Mouse (Mus musculus): ENCODE measurements around the gene Spg7.
"Not testable (repeated sequence)": the region's sequence is repeated elsewhere in the genome, so short reads cannot be mapped to it uniquely, and the experiment has no call there.

Gene Spg7

DNA sequence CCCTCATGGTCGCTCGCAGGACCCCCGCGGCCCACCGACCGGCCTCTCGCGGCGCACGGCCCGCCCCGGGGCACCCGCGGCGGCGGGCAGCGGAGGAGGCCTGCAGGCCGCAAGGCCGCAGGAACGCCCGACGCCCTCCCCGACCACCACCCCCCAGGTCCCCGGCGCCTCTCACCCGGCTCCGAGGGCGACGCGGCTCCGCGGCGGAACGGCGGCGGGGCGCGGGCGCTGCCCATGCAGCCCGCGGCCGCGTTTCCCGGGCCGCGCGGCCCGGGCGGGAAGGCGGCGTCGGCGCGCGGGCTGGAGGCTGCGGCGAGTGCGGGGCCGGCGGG lies 21.0 kb upstream of the Spg7 start:
- no peak for DNase-seq

GRCm38 (mm10) chr8:123042158-123042973 lies 20.4 kb upstream of the Spg7 start, which contains the start of gene Ankrd11:
TSS of gene Ankrd11 (minus strand) at chr8:123042277.
- DNase-seq, result peak; percentile 100

DNA sequence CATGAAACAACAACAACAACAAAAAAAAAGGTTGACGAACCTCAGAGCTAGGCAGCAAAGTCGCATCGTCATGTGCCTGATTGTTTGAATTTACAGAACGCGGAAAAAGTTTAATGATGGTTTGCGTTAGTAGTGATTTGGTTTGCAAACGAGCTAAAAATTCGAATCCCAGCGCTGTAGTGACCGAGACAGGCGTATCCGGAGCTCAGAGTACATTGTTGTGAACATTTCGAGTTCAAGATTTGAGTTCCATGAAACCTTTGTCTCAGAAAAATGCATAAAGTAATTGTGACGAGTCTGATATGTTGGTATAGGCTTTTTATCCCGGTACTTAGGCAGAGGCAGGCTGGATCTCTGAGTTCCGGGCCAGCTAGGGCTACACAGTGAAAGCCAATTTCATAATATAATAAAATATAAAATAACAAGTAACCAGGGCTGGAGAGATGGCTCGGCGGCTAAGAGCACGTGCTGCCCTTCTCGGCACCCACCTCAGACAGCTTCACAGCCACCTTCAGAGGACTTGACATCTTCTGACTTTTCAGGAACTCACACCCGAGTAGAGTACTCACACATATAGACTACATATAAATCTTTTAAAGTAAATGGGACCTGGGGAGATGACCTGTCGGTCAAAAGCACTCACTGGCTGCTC lies 19.6 kb upstream of the Spg7 start:
- no peak for DNase-seq

GRCm38 (mm10) chr8:123043941-123044340 lies 18.8 kb upstream of the Spg7 start:
- no peak for DNase-seq

- not testable (repeated sequence) for DNase-seq
Measured at GRCm38 (mm10) chr8:123044743-123045425, 17.9 kb upstream of the Spg7 start.

GRCm38 (mm10) chr8:123046706-123047105 lies 16.0 kb upstream of the Spg7 start:
- DNase-seq, result peak; percentile 52 to 58

GRCm38 (mm10) chr8:123047827-123048226 lies 14.9 kb upstream of the Spg7 start:
- peak; percentile 37 to 40 for DNase-seq

GRCm38 (mm10) chr8:123048402-123048801 lies 14.3 kb upstream of the Spg7 start:
- no peak for DNase-seq

DNA sequence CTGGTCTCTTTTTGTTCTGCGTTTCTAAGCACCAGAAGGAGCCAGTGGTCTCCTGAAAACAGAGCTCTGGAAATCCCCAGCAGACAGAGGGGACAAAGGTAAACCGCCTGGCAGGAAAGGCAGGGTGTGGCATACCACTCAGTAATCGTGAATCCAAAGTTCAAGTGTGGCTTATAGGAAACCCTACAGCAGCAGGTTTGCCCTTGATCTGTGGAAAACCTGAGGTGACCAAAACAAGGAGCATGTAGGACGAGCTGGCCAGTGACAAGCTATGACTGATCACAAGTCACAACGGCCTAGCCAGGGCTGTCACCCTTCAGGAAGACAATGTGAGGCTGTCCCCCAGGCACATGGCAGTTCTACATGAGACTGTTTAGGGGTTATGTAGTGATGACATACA lies 11.3 kb upstream of the Spg7 start:
- peak; percentile 57 to 64 for DNase-seq

- DNase-seq, result no peak
Measured at GRCm38 (mm10) chr8:123064072-123064471, 1.3 kb downstream of the Spg7 start.

DNA sequence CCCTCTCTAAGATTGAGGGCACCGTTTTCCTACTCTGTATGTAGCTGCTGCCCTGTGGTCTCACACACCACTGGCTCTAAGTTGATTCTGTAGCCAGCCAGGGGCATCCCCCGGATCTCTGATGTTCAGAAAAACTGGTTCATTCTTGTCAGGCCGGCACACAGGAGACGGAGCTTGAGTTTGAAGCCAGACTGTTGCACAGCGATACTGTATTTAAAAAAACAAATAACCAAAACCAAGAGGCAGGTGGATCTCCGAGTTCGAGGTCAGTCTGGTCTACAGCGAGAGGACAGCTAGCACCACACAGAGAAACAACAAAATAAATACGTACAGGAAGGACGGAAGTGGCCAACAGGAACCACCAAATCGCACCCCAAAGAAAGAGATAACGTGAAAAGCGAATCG lies 2.1 kb downstream of the Spg7 start:
- peak in 1 of 2 experiments; percentile 38 for DNase-seq

- DNase-seq, result peak; percentile 94 to 95
Measured at GRCm38 (mm10) chr8:123065214-123066100, 2.7 kb downstream of the Spg7 start.

DNA sequence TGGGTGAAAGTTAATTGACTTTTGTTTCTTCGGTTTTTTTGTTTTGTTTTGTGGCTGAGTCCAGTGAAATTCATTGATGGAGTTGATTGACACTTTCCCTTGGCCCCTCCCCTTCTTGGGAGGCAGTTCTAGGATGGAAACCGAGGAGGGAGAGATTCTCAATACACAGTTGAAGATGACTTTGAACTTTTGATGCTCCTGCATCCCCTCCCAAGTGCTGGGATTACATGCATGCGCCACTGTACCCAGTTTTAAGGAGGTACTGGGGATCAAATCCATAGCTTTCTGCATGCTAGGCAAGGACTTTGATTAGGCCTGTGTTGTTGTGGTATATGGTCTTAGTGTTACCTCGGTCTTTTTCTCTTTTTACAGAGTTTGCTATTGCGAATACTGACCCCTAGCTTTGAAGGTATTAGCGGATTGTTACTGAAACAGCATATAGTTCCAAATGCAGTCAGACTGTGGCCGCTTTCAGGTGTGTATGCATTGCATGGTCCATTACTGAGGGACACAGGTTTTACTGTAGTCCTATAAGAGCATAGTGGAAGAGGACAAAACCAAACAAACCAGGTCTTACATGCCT lies 3.5 kb downstream of the Spg7 start:
- DNase-seq, result no peak

DNA sequence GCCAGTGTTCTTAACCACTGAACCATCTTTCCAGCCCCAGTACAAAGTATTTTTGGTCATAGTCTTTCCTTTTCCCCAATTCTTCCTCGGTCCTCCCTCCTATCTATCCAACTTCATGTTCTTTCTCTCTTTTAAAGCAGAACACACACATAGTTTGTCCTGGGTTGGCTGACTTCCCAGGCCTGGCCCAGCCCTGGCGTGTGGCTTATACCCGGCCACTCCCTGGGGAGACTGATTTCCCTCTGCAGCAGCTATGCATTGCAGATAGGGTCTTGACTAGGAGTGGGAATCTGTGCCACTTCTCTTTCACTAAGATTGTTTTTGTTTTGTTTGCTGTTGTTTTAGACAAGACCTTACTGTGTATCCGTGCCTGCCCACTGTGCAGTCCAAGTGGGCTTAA lies 8.4 kb downstream of the Spg7 start:
- peak in 1 of 2 experiments; percentile 7 for DNase-seq

DNA sequence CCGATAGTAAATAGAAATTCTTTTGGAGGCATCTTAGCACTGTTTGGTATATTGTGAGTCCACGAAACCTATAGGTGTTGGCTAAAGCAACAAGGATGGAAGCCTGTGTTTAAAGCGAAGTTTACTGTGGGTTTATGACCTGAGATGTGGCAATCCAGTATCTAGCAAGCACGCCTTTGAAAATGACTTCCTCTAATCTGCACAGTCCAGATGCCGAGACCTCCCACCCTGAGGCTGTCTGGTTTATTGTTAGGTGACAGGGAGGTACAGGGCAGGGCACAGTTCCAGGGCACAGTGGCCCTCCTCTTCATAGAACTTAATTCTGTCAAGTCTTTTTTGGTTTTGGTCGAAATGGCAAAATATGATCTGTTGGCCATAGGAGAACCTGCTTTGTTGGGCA lies 14.5 kb downstream of the Spg7 start:
- no peak for DNase-seq

- no peak for DNase-seq
Measured at GRCm38 (mm10) chr8:123082993-123083392, 20.3 kb downstream of the Spg7 start.

- no peak for DNase-seq
Measured at GRCm38 (mm10) chr8:123083610-123084009, 20.9 kb downstream of the Spg7 start.

DNA sequence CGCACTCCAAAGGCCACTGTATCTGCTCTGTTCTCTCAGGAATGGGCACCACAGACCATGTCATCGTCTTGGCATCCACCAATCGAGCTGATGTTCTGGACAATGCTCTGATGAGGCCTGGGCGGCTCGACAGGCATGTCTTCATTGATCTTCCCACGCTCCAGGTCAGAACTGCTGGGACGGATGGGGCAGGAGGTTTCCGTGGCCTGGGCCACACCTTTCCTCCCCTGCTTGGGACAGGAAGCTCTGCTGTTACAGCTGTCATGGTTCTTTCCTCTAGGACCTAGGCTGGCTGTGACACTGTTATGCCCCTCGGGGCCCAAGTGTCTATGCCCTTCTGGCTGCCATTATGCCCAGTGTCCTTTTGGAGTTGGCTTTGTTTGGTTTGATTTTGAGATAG lies 24.5 kb downstream of the Spg7 start:
- peak in 1 of 2 experiments; percentile 8 for DNase-seq

GRCm38 (mm10) chr8:123097216-123097615 lies 34.5 kb downstream of the Spg7 start:
- no peak for DNase-seq

- DNase-seq, result peak in 1 of 2 experiments; percentile 40
Measured at GRCm38 (mm10) chr8:123097786-123098584, 35.2 kb downstream of the Spg7 start.

DNA sequence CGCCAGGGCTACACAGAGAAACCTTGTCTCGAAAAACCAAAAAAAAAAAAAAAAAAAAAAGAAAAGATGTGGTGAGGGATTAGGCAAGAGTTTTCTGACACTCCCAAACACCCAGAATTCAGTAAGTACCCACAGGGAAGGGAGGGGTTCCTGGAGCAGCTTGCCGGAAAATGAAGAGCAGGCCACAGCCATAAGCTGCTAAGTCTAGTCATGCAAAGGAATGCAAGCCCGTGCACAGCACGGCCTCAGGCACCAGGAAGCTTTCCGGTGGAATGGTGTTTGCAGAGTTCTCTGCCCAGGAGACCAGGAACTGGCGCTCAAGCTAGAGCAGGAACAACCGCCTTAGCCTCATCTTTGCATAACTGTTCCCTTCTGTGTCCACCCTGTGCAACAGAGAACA lies 37.5 kb downstream of the Spg7 start:
- no peak for DNase-seq

Measured in kidney, adult 8-10 months (tissue).